In genomic region chr6:29179843-29180242, GRCm38 (mm10) we compare ENCODE assay signal across 8 mouse cellular contexts. TPM values are rescaled to one million over a fixed set of nuclear protein-coding genes. Genes with fewer than 3 reads are reported as not detected.
DNase-seq lines count a peak whose midpoint lies in the region; ATAC-seq and TF ChIP-seq lines count a peak whose summit lies in the region.

No protein-coding gene starts in this region.

- H3K4me2 ChIP-seq in limb, embryonic 12.5 days, result peak overlapping the region; percentile 95
- peak overlapping the region; percentile 96 for H3K4me2 ChIP-seq in stomach, postnatal 0 days (replicated peaks; ENCODE audit: low read depth)

- no peaks in the 10 kb centered on the region for H3K36me3 ChIP-seq in limb, embryonic 12.5 days
- no peaks in the 10 kb centered on the region for H3K36me3 ChIP-seq in stomach, postnatal 0 days (ENCODE audit: control insufficient read depth, insufficient read depth, low read length)

- H3K9ac ChIP-seq in limb, embryonic 12.5 days (replicated peaks), result no peak overlapping the region; the same call in 1 of the 2 replicates
- no peak overlapping the region for H3K9ac ChIP-seq in stomach, postnatal 0 days (ENCODE audit: low read length)

- ATAC-seq in limb, embryonic 12.5 days (ENCODE audit: insufficient number of reproducible peaks, insufficient read depth, low FRiP score, low TSS enrichment, low read depth), result no peak
- no peak for ATAC-seq in stomach, postnatal 0 days (ENCODE audit: low FRiP score, low TSS enrichment)

- H3K9me3 ChIP-seq in limb, embryonic 12.5 days, result no peaks in the 10 kb centered on the region
- H3K9me3 ChIP-seq in stomach, postnatal 0 days (ENCODE audit: control insufficient read depth, low read length), result no peaks in the 10 kb centered on the region

- 51% methylated on average over 8 of the region's 8 CpGs for WGBS in limb, embryonic 12.5 days
- 53% methylated on average over 8 of the region's 8 CpGs for WGBS in stomach, postnatal 0 days

- no peak for TF ChIP-seq CTCF in stomach, postnatal 0 days (IDR thresholded peaks at IDR 0.05; ENCODE audit: low read depth)

- H3K27me3 ChIP-seq in limb, embryonic 12.5 days, result peaks cover 58% of the 10 kb centered on the region
- no peaks in the 10 kb centered on the region; the same call in 1 of the 2 replicates for H3K27me3 ChIP-seq in stomach, postnatal 0 days (ENCODE audit: control insufficient read depth, insufficient read depth, low read length)

- no peak overlapping the region for H3K27ac ChIP-seq in limb, embryonic 12.5 days
- no peak overlapping the region for H3K27ac ChIP-seq in stomach, postnatal 0 days (replicated peaks)

- peaks cover 8% of the 10 kb centered on the region for H3K4me1 ChIP-seq in limb, embryonic 12.5 days (replicated peaks)
- H3K4me1 ChIP-seq in stomach, postnatal 0 days (replicated peaks; ENCODE audit: control insufficient read depth, insufficient read depth), result no peaks in the 10 kb centered on the region

- no peak for TF ChIP-seq EP300 in stomach, postnatal 0 days (optimal IDR thresholded peaks at IDR 0.05)

- DNase-seq in heart, adult 11 months, result peak; percentile 68
- DNase-seq in heart, postnatal 4 days, result no peak
- DNase-seq in urinary bladder, adult 2 months (ENCODE audit: low spot score), result peak; percentile 5
- DNase-seq in urinary bladder, postnatal 36 days (ENCODE audit: low spot score in 2 of 2), result no peak
- peak; percentile 9 for DNase-seq in stomach, postnatal 0 days (ENCODE audit: low spot score)
- DNase-seq in adrenal gland, postnatal 10 days, result no peak
- DNase-seq in ovary, postnatal 36 days (ENCODE audit: low spot score), result no peak

- peak overlapping the region; percentile 67 for H3K4me3 ChIP-seq in limb, embryonic 12.5 days (replicated peaks)
- no peak overlapping the region for H3K4me3 ChIP-seq in stomach, postnatal 0 days (ENCODE audit: low read depth, low read length)

RNA-seq across cellular contexts. Expression of gene Prrt4, which starts 0.5 kb away (rescaled TPM):
- 1 to 10 TPM; 7.3 to 7.7 TPM for total RNA-seq in heart, postnatal 4 days (2021)
- 0.41 and 0.52 TPM in 2 replicates for polyA plus RNA-seq in urinary bladder, adult 2 months (2012; rRNA removed)
- polyA plus RNA-seq in limb, embryonic 12.5 days (2016; fragmentation: Nextera tagmentation; extraction: Ambion mirVana), result 1.1 and 1.6 TPM in 2 replicates
- 0.30 and 0.33 TPM in 2 replicates for polyA plus RNA-seq in stomach, postnatal 0 days (2015; fragmentation: Nextera tagmentation; extraction: Ambion mirVana)
- 1 to 10 TPM; 4.2 to 5.6 TPM for total RNA-seq in adrenal gland, postnatal 10 days (2021)

RNA-seq across cellular contexts. Expression of gene Rbm28, which starts 15.0 kb away (rescaled TPM):
- 10 to 100 TPM; 30.3 to 32.5 TPM for total RNA-seq in heart, postnatal 4 days (2021)
- 30.5 and 37.1 TPM in 2 replicates for polyA plus RNA-seq in urinary bladder, adult 2 months (2012; rRNA removed)
- 54.0 and 59.5 TPM in 2 replicates for polyA plus RNA-seq in limb, embryonic 12.5 days (2016; fragmentation: Nextera tagmentation; extraction: Ambion mirVana)
- polyA plus RNA-seq in stomach, postnatal 0 days (2015; fragmentation: Nextera tagmentation; extraction: Ambion mirVana), result 10.8 and 11.8 TPM in 2 replicates
- total RNA-seq in adrenal gland, postnatal 10 days (2021), result 10 to 100 TPM; 21.4 to 29.1 TPM

RNA-seq across cellular contexts. Expression of gene Impdh1, which starts 36.3 kb away (rescaled TPM):
- 10 to 100 TPM; 29.5 to 30.6 TPM for total RNA-seq in heart, postnatal 4 days (2021)
- 29.6 and 33.9 TPM in 2 replicates for polyA plus RNA-seq in urinary bladder, adult 2 months (2012; rRNA removed)
- 44.5 and 46.7 TPM in 2 replicates for polyA plus RNA-seq in limb, embryonic 12.5 days (2016; fragmentation: Nextera tagmentation; extraction: Ambion mirVana)
- polyA plus RNA-seq in stomach, postnatal 0 days (2015; fragmentation: Nextera tagmentation; extraction: Ambion mirVana), result 26.9 and 28.0 TPM in 2 replicates
- total RNA-seq in adrenal gland, postnatal 10 days (2021), result 100 to 1,000 TPM; 351 to 403 TPM

Comparison
In these comparisons a context has a peak if more than half of its experiments do, and no peak if none do; other contexts are left out.
1. DNase-seq: peak in heart, adult 11 months (single experiment), urinary bladder, adult 2 months (single experiment) and stomach, postnatal 0 days (single experiment); none in heart, postnatal 4 days (single experiment), urinary bladder, postnatal 36 days (0 of 2), adrenal gland, postnatal 10 days (single experiment) and ovary, postnatal 36 days (single experiment).